Mouse (Mus musculus): ENCODE measurements around the gene Plekha6.

The Plekha6 gene

DNA sequence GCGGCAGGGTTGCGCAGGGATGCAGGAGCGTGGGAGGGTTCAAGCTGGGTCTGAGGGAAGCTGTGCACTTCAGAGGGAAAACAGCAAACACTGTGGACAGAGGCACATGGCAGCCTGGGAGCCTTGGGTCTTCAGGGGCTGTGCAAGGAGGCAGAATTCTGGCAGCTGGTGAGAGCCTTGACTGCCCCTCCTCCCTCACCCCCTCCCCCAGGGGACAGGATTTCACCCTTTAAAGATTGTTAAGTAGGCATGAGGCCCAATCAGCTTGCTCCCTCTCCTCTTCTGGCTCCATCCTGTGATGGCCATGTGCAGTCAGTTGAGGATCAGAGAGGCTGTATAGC lies 51.3 kb downstream of the Plekha6 start:
- DNase-seq: no peak

DNA sequence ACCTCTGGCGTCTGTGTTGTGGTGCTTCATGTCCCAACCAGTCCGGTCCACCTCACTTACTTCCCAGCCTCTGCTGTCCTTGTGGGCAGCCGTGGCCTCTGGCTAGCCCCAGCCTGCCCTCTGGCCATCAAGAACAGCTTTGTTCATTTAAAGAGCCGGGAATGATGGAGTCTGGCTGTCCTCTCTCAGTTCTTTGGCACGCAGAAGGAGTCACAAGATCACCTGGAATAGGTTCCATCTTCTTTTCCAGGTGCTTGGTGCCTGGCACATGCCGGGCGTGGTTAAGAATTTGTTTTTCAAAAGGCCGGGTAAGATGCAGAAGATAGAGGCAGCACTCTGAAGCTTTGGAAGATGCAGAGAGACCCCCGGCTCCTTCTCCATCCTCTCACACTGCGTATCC lies 51.7 kb downstream of the Plekha6 start:
- no peak for DNase-seq

DNA sequence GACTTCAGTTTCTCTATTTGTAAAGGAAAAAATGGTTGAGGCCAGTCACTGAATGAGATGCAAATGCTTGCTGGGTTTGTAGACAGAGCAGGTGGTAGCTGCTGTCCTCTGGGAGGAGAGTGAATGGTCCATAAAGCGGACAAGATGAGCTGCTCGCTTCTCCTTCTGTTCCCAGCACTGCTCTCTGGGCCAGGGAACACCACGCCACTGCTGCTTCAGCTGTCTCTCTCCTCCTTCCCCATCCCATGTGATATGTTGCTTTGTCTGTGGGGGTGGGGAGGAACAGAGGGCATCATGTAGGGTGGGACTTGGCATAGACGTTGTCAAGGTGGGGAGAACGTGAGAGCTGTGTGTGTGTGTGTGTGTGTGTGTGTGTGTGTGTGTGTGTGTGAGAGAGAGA lies 53.0 kb downstream of the Plekha6 start:
- no peak for DNase-seq

DNA sequence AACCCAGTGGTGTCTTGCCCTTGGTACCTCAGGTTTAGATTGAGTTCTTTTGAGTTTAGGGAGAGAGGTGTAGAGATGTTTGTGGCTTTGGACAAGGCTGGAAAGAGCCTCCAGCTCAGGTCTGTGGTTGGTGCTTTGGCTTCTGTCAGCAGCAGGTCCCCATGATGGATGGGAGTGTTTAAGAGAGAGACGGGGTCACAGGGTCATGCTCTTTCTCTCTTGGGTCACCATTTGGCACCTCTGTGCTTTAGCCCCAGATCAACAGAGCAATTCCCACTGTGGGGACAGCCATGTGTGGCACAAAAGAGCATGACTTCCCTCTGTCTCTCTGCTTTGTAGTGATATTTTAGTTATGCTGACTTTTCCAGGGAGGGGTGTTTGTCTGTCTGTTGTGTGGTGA lies 55.1 kb downstream of the Plekha6 start:
- DNase-seq: no peak

DNA sequence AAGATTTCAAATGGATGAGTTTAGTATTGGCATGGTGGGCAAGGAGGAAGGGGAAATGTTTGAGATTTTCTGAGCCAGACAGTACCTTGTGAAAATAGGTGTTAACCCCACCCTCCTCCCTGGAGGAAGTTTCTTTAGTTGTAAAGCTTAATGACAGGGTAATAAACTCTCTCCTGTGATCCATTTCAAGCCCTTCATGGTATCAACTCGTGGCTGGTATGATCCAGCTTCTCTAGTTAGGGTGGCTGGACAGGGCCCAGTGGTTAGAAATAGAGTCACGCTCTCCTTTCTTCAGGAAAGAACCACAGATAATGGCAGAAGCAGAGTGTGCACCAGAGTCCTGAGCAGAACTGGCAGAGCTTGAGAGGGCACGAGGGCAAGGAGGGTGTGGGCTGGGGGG lies 57.4 kb downstream of the Plekha6 start:
- DNase-seq: no peak

DNA sequence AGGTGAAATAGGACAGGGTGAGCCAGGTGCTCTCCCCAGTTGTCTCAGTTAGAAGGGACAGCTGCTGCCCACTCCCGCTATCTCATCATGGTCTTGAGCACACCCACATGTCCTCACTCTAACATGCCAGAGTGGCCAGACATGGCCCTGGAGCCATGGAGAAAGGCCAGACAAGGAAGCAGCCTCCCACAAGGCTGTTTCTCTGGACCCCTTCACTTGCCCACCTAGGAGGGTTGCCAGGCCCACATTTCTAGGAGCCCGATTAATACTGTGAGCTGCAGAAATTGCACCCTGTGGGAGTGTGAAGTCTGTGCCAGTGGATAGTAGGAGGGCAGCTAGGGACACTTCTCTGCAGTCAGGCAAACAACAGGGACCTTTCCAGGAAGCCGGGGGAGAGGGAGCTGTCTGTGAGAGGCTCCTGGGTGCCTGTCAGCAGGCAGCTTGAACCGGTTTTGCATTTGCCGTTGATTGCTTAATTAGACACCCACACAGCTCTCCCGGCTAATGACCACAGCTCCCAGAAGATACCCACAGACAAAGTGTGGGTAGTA lies 58.5 kb downstream of the Plekha6 start:
- peak in 1 of 2 experiments; percentile 72 for DNase-seq

DNA sequence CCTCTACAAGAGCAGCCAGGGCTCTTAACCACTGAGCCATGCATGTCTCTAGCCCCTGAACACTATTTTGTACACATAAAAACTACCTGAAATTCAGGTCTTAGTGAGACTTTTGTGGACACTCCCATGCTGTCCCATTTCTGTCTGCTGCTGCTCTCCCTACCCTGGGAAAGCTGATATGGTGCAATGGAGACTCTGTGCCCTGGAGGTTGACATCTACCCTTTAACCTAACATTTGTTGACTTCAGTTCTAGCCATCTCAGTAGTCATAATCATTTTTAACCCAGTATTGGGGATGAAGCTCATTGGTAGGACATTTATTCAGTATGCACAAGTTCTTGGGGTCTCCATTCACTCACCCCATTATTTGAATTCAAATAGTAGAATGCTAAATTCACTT lies 60.7 kb downstream of the Plekha6 start:
- DNase-seq: no peak

DNA sequence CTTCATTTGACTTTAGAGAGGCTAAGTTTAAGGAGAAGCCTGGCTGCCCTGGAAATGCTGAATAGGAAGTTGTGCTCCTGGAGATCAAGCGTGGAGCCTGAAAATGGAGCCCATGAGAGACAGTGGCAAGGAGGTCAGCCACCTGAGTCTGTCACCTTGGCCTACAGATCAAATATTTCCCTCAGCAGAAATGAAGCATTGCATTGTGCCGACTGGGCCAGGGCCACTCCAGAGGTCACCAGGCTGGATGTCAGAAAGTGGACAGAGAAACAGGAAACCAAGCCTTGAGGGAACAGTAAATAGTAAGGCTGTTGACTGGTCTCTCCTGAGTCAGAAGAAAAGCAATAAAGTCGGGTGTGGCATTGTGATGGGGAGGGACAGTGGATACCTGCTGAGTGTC lies 61.1 kb downstream of the Plekha6 start:
- no peak for DNase-seq

DNA sequence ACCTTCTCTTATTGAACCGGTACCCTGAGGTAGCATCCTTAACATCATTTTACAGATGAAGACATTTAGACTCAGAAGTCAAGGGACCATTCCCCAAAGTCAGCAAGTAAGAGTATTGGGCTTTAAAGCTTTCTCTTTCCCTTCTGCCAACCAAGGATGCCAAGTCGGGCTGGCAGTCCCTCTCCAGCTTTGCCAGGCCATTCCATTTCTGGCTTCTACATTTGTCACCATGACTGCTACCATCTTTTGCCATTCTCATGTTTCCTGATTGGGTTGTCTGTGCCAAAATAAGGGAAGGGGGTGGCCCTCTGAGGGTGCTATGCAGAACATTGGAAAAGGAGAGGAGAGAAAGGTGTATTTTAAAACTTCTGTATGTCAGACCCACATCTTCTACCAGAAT lies 61.6 kb downstream of the Plekha6 start:
- DNase-seq: no peak

DNA sequence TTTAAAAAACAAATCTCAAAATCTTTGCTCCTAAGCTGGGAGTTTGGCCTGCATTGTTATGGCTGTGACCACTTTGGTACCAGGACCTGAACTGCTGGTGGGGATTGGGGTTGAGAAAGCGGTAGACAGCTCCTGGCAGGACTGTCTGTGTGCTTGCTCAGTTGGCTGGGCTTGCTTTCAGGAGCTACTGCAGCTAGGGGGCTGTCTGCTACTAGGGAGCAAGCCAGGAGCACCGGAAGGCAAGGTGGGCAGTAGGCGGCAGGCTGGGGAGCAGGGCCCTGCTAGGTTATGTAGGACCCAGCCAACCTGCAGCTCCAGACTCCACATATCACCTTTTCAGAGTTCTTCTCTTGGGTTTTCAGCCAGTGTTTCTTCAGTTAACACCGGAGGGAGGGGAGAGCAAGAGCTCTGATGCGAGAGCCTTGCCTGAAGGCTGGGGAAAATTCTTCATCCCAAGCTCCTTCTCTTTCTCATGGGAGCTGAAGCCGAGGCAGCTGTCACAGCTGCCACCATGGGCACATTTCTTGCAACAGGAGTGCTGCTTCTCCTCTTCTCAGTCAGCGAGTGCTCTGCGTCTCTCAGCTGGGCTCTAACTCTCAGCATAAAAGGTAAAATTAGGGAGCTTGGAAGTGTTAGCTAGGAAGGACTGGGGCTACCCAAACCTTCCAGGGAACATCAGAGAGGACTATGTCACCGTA lies 62.1 kb downstream of the Plekha6 start:
- DNase-seq: peak; percentile 74 to 87

DNA sequence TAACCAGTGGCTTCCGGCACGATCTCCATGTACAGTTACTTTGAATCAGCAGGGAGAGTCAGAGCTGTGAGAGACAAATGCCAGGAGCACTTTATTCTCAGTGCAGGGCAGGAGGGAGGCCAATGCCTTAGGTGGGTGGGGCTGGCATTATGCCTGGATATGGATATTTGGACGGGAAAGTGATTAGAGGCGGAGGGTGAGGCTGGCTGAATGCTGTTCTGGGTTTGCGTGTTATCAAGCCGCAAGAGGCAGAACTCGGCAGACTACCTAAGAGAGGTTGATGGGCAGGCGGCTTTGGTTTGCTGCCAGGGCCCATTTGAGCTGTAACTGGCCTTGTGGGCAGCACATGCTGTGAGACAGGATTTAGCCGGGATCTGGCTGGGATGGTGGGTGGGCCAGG lies 62.9 kb downstream of the Plekha6 start:
- peak; percentile 68 to 82 for DNase-seq

DNA sequence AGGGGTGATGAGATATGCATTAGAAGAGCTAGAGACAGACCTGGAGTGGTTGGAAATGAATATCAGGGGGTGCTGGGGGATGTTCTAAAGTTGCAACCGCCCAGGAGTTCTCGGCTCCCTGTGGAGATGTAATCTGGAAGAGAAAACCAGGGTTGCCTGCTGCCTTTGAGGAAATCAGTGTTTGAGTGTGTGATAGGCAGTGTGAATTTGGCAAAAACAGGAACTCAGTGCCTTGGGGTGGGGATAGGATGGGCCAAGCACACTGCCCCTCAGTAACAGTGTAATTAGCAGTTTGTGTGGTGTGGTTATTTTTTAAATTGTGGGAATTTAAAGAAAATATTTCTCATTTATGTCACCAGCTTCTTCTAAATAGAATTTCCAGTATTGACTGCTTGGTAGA lies 63.4 kb downstream of the Plekha6 start:
- DNase-seq: no peak

DNA sequence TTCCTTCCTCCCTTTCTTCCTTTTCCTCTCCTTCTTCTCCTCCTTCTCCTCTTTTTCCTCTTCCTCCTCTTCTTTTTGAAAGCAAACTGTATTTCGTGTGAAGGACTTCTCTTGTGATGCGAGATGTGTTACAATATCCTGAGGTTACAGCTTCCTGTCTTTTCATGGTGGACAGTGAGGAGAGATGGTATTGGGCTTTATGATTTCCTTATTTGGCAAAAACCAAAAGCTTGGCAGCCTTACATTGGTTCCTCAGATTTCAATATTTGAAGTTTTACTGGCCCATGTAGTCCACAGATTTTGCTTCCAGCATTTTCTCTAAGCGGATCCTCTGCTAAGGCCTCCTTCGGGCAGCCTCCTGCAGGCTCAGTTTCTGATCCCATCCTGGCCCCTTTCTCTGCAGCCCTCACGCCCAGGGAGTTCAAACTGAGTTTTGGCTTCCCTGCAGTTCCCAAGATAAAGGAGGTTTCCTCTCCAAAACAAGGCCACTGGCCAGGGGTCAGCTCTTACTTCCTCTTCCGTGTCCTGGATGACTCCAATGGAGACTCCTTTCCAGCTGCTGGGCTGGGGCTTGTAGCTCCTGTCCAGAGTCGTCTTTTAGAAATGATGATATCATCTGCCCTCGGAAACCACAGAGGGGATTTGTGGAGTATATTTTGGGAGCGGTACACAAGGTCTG lies 64.9 kb downstream of the Plekha6 start:
- peak; percentile 64 to 76 for DNase-seq

DNA sequence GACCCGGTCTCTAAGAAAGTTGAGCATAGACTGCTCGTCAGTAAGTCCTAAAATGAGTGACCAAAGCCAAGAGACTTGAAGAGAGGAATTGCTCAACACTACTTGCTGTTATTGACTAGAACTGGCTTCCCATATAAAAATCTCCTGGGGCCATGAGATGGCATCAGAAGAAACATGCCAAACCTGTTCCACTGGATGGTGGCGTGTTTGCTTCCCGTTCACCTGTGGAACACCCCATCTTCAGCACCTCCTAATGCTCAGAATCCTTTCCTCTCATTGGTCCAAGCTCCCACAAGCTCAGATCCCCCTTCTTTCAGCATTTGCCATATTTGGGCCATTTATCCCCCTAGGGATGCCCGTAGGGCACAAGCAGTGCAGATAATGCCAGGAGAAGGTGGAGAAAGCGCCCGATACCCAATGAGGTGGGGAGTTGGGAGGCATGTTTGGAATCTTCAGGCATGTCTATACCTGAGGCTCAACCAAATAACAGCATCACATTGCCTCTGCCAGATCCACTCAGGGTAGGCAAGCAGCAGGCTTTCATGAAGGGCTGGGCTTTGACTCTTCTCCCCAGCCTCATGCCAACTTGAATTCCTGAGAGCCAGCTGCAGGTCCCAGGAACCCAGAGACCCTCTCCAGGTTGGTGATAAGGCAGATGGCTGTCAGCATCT lies 67.6 kb downstream of the Plekha6 start:
- no peak for DNase-seq

DNA sequence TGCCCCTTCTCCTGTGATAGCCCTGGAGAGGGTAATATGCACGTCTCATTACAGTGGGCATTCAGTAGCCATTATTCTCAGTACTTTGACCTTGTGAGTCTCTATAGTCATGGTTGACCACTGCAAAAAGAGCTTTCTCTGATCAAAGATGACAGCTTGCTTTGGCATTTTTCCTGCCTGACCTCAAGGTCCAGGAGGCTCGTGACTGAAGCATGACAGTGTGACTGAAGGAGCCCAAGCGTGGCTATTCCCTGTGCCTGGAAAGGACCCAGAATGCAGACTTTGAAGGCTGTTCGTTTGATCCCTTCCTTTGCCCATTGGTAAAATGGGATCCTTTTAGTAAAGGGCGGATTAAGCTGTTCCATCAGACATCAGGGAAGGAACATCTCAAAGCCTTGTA lies 71.9 kb downstream of the Plekha6 start:
- peak; percentile 86 to 88 for DNase-seq

DNA sequence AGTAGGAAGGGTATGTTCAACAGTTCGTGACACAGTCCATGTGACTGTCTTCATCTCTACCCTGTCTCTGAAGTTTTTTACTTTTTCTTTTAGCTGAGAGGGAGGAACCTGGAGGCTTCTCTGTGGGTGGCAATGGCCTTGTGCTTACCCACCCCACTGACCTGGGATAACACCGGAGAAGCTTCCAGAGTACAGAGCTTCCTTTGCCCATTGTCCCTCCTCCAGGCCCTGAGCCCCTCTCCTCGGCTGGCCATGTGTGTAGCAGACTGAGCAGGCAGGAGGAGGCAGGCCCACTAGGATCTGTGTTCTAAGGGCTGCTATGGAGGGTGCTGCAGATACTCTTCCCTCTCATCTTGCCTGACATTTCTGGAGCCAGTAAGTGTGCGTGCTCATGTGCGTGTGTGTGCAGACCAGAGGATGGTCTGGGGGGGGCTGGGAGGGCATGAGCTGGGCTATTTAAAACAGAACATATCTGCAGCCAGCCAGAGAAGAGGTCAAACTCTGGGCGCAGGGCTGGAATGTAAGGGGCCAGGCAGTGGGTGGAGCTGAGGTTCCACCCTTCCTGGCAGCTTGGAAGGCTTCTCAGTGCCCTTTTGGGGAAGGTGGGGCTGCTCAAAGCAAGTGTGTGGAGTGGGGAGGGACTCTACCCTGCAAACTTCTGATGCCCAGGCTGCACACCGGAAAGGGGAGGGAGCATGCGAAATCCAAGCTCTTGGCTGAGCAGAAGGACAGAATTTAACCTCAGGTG lies 72.9 kb downstream of the Plekha6 start:
- DNase-seq: peak; percentile 81 to 93

DNA sequence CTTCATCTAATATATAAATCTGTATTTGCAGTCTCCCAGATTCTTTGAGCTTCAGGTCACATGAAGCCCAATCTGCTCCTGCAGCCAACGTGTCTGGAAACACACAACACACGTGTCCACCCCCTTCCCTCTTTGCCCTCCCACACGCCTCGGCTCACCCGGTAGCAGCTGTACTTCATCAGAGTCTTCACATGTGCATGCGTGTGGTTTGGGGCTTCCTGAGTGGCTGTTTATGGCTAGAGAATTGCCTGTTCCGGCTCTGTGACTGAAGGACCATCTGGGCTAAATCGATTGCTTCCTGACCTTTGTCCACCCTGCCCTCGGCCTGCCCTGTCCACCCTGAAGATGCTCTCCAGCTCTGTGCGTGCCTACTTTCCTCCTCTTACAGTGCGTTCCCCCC lies 73.7 kb downstream of the Plekha6 start:
- DNase-seq: peak; percentile 60 to 85

DNA sequence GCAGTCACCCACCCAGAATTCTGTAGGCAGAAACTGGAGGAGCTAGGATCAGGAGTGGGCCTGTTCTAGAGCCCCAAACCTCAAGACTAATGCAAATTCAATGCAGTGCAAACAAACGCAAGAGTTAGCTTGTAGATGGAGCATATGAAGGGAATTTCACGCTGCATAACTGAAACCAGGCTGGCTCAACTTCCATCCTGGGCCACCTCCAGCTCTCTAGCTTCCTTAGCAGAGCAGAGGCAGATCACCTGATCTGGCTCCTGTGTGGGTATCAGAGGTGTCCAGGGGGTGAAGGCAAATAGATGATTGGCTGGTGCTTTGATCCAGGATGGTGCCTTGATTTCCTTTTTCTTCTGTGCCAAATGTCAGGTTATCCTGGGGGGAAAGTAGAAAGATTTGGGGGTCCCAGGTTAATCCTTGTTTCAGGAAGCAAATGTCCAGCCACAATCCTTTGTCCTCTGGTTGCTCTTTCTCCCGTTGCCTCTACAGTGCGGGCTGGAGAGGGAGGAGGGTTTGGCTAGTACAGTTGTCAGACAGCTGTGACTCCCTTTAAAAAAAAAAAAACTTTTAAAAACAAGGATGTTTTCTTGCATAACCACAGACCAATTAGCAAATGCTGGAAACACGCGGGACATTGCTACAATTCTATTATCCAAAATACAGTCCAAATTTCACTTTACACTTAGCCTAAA lies 75.3 kb downstream of the Plekha6 start:
- peak in 1 of 2 experiments; percentile 48 for DNase-seq

DNA sequence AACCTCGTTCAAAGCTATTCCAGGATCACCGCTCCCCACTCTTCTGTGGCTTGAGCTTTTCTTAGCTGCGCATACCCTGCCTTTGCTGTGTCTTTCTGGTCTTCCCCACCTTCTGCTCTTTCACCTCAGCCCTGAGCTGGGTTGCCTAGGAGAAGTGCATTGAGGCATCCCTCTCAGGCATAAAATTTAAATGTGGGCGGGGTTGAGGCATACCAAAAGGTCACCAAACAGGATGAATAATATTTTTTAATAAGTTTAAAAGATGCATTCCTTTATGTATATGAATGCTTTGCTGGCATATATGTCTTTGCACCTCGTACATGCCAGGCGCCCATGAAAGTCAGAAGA lies 75.8 kb downstream of the Plekha6 start:
- DNase-seq: peak in 1 of 2 experiments; percentile 53

DNA sequence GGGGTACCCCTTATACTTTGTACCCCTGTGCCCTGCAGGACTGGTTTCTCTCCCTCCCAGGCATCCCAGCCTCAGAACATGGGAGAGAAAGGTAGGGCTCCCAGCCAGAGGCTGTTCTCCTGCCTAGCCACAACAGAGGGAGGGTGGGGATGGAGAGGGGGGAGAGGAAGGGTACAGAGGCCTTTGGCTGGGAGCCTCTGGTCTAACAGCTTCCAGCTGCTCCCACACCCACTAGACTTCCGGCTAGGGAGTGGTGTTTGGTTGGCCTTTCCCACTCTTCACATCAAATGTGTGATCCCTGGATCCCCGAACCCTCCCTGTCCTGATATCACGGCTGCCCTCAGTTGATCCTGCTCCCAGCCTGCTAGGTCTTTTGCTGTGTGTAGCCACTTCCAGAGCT lies 76.9 kb downstream of the Plekha6 start:
- peak; percentile 62 to 81 for DNase-seq

DNA sequence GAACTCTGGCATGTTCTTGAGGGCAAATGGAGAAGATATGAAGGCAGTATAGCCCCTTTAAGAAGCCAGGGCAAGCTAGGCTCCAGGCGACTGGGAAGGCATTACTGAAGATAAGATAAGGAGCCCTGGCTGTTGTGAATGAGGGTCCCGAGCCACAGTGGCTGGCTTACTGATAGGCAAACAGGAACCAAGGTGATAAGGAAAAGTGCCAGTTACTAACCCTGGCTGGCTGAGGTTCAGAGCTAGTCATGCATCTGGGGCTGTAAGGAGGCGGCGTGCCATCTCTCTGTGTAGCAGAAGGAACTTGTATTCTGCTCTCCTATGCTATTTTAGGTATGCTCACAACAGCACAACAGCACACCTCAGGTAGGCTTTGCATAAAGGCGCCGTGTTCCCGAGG lies 80.7 kb downstream of the Plekha6 start:
- DNase-seq: no peak
